7 mouse cellular contexts compared by ENCODE assay signal in the genomic region with DNA sequence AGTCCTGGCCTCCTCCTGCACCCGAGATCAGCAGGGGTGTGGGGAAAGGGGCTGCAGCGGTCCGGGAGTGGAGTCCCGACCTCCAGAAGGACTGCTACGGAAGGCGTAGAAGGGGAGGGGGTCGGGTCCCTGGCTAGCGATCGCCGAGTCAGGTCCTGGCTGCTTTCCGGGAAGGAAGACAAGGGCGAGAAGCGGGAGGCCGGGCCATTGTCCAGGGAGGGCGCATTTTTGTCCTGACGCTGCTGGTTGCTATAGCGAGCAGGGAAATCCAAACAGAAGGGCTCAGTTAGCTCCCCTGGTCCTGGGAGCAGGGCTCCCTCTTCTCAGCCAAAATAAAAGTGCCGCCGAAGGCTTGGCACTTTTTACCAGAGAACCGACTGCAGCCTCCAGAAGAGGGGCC. TPM values are rescaled to one million over a fixed set of nuclear protein-coding genes. Genes with fewer than 3 reads are reported as not detected.
DNase-seq lines count a peak whose midpoint lies in the region; ATAC-seq and TF ChIP-seq lines count a peak whose summit lies in the region.

No protein-coding gene starts in this region.

- H3K36me3 ChIP-seq in lung, postnatal 0 days (ENCODE audit: insufficient read depth, low read length) = no peaks in the 10 kb centered on the region
- no peaks in the 10 kb centered on the region for H3K36me3 ChIP-seq in forebrain, embryonic 12.5 days (replicated peaks)
- no peaks in the 10 kb centered on the region for H3K36me3 ChIP-seq in midbrain, postnatal 0 days (ENCODE audit: insufficient read depth, low read length)
- H3K36me3 ChIP-seq in kidney, adult 2 months (ENCODE audit: control insufficient read depth, insufficient read depth, low read length) = no peaks in the 10 kb centered on the region

- H3K27me3 ChIP-seq in lung, postnatal 0 days (replicated peaks; ENCODE audit: insufficient read depth, low read length) = peaks cover 73% of the 10 kb centered on the region
- peaks cover 22% of the 10 kb centered on the region for H3K27me3 ChIP-seq in forebrain, embryonic 12.5 days
- no peaks in the 10 kb centered on the region for H3K27me3 ChIP-seq in midbrain, postnatal 0 days (ENCODE audit: insufficient read depth, low read length)
- peaks cover 1% of the 10 kb centered on the region for H3K27me3 ChIP-seq in kidney, adult 2 months (replicated peaks; ENCODE audit: control insufficient read depth, insufficient read depth, low read length)

- TF ChIP-seq POLR2A in kidney, adult 2 months (IDR thresholded peaks at IDR 0.05; ENCODE audit: low read depth, low read length) = no peak

- no peak overlapping the region for H3K9ac ChIP-seq in lung, postnatal 0 days (replicated peaks; ENCODE audit: low read depth)
- peak overlapping the region; percentile 61 for H3K9ac ChIP-seq in forebrain, embryonic 12.5 days
- peak overlapping the region; percentile 52 for H3K9ac ChIP-seq in midbrain, postnatal 0 days (replicated peaks; ENCODE audit: low read length, poor library complexity, severe bottlenecking)

- TF ChIP-seq CTCF in lung, postnatal 0 days (IDR thresholded peaks at IDR 0.05) = no peak
- no peak for TF ChIP-seq CTCF in midbrain, postnatal 0 days (IDR thresholded peaks at IDR 0.05)
- no peak for TF ChIP-seq CTCF in kidney, adult 2 months (conservative IDR thresholded peaks at IDR 0.05; ENCODE audit: insufficient read depth, insufficient read length, low read depth, low read length)

- ATAC-seq in lung, postnatal 0 days = no peak
- ATAC-seq in forebrain, embryonic 12.5 days (ENCODE audit: low FRiP score) = peak; percentile 28
- peak; percentile 60 for ATAC-seq in midbrain, postnatal 0 days (ENCODE audit: low FRiP score)
- ATAC-seq in megakaryocyte-erythroid progenitor cell, adult 5-6 weeks (replicated peaks; ENCODE audit: low FRiP score, low TSS enrichment, poor library complexity, severe bottlenecking) = no peak

- peak overlapping the region; percentile 17; the same call in 1 of the 2 replicates for H3K4me3 ChIP-seq in lung, postnatal 0 days (ENCODE audit: low read depth, low read length)
- peak overlapping the region; percentile 42 for H3K4me3 ChIP-seq in forebrain, embryonic 12.5 days (replicated peaks)
- peak overlapping the region; percentile 43 for H3K4me3 ChIP-seq in midbrain, postnatal 0 days (ENCODE audit: low read depth, low read length)
- no peak overlapping the region for H3K4me3 ChIP-seq in kidney, adult 2 months (ENCODE audit: insufficient read depth, low read depth, low read length)

- TF ChIP-seq EP300 in lung, postnatal 0 days (IDR thresholded peaks at IDR 0.05) = no peak

- H3K9me3 ChIP-seq in lung, postnatal 0 days (ENCODE audit: low read length) = no peaks in the 10 kb centered on the region
- no peaks in the 10 kb centered on the region for H3K9me3 ChIP-seq in forebrain, embryonic 12.5 days
- no peaks in the 10 kb centered on the region for H3K9me3 ChIP-seq in midbrain, postnatal 0 days (ENCODE audit: low read length)

- peaks cover 4% of the 10 kb centered on the region for H3K4me1 ChIP-seq in lung, postnatal 0 days (ENCODE audit: insufficient read depth, low read depth, low read length)
- H3K4me1 ChIP-seq in forebrain, embryonic 12.5 days = peaks cover 70% of the 10 kb centered on the region
- peaks cover 5% of the 10 kb centered on the region; the same call in 1 of the 2 replicates for H3K4me1 ChIP-seq in midbrain, postnatal 0 days (ENCODE audit: insufficient read depth, low read length)
- no peaks in the 10 kb centered on the region for H3K4me1 ChIP-seq in kidney, adult 2 months (ENCODE audit: control insufficient read depth, insufficient read depth, low read length)

- 3% methylated on average over 18 of the region's 20 CpGs for WGBS in lung, postnatal 0 days
- 0% methylated on average over 20 of the region's 20 CpGs for WGBS in forebrain, embryonic 12.5 days
- WGBS in midbrain, postnatal 0 days = 2% methylated on average over 20 of the region's 20 CpGs
- 2% methylated on average over 20 of the region's 20 CpGs for WGBS in kidney, adult 2 months

- peak overlapping the region; percentile 25 for H3K4me2 ChIP-seq in lung, postnatal 0 days (replicated peaks; ENCODE audit: low read depth, low read length)
- H3K4me2 ChIP-seq in forebrain, embryonic 12.5 days = peak overlapping the region; percentile 71
- peak overlapping the region; percentile 69 for H3K4me2 ChIP-seq in midbrain, postnatal 0 days (ENCODE audit: low read depth, low read length, poor library complexity, severe bottlenecking)

- no peak for DNase-seq in lung, postnatal 0 days (ENCODE audit: low spot score)
- no peak for DNase-seq in lung, adult 18-20 months
- DNase-seq in left cerebral cortex, adult 11 months (ENCODE audit: low spot score) = peak; percentile 55
- DNase-seq in midbrain, postnatal 0 days (ENCODE audit: low spot score) = peak; percentile 91
- no peak for DNase-seq in kidney, adult 2 months

- no peak overlapping the region for H3K27ac ChIP-seq in lung, postnatal 0 days (ENCODE audit: low read length)
- peak overlapping the region; percentile 88 for H3K27ac ChIP-seq in forebrain, embryonic 12.5 days
- H3K27ac ChIP-seq in midbrain, postnatal 0 days (ENCODE audit: low read depth, low read length) = peak overlapping the region; percentile 64
- H3K27ac ChIP-seq in kidney, adult 2 months (ENCODE audit: insufficient read depth, low read depth, low read length) = no peak overlapping the region

RNA-seq across cellular contexts. Expression of gene Pou3f2, which starts 6.8 kb away (rescaled TPM):
- polyA plus RNA-seq in lung, postnatal 0 days (2015; fragmentation: Nextera tagmentation; extraction: Ambion mirVana) = not detected in 2 replicates
- polyA plus RNA-seq in forebrain, embryonic 12.5 days (2016; fragmentation: Nextera tagmentation; extraction: Ambion mirVana) = 39.3 and 47.8 TPM in 2 replicates
- total RNA-seq in midbrain, postnatal 0 days (2014; rRNA removed) = 36.4 and 37.5 TPM in 2 replicates
- polyA plus RNA-seq in midbrain, postnatal 0 days (2015; fragmentation: Nextera tagmentation; extraction: Ambion mirVana) = 17.4 and 19.3 TPM in 2 replicates
- not detected in 2 replicates for total RNA-seq in megakaryocyte-erythroid progenitor cell, adult 5-6 weeks (2014; fragmentation: Nextera tagmentation)
- not detected in 2 replicates for total RNA-seq in megakaryocyte-erythroid progenitor cell, adult 5-6 weeks (2017)
- polyA plus RNA-seq in kidney, adult 2 months (2012; rRNA removed) = not detected in 2 replicates

Comparison
In these comparisons a context has a peak if more than half of its experiments do, and no peak if none do; other contexts are left out.
1. ATAC-seq: peak in forebrain, embryonic 12.5 days (single experiment) and midbrain, postnatal 0 days (single experiment); none in lung, postnatal 0 days (single experiment) and megakaryocyte-erythroid progenitor cell, adult 5-6 weeks (single experiment).
2. DNase-seq: peak in left cerebral cortex, adult 11 months (single experiment) and midbrain, postnatal 0 days (single experiment); none in lung, postnatal 0 days (single experiment), lung, adult 18-20 months (0 of 2) and kidney, adult 2 months (single experiment).
3. H3K27ac ChIP-seq: peak in forebrain, embryonic 12.5 days (single experiment) and midbrain, postnatal 0 days (single experiment); none in lung, postnatal 0 days (single experiment) and kidney, adult 2 months (single experiment).
4. RNA of gene Pou3f2, which starts 6.8 kb away (polyA plus RNA-seq): 39.3 to 47.8 TPM in forebrain, embryonic 12.5 days and 17.4 to 19.3 TPM in midbrain, postnatal 0 days; not detected in lung, postnatal 0 days and not detected in kidney, adult 2 months; every median in the first group is over 10 times any median in the second.
5. Peak in every context shown above with its lines, with median percentiles within 50 percentile points of each other: H3K4me2 ChIP-seq.